Mouse (Mus musculus) MEL (cell line): ENCODE results near the gene Tufm. TPM values are rescaled to one million over a fixed set of nuclear protein-coding genes. Genes with fewer than 3 reads are reported as not detected.

Experiments used
- DNase-seq: peaks from one replicate; pipeline ENCODE4 v3.0.0; 2011; ENCODE audit warnings: low read depth, low spot score
- H3K27ac ChIP-seq: 2 replicates; pipeline ENCODE4 v1.5.1; 2012; ENCODE audit warnings: low read depth, mild to moderate bottlenecking, control low read depth, low read length, moderate library complexity; ENCODE audit not compliant: control insufficient read depth
- H3K27me3 ChIP-seq, 2 experiments: fragments of 150-350 bp in 1 of 2; sonication (generic) in 1 of 2; 2 replicates each; pipeline ENCODE4 v1.6.1; 2012; ENCODE audit warnings: low read length in 2 of 2, mild to moderate bottlenecking in 2 of 2, improper control_type of control experiment in 1 of 2, moderate library complexity in 1 of 2; ENCODE audit not compliant: insufficient read depth in 2 of 2, control insufficient read depth in 1 of 2
- H3K36me3 ChIP-seq, 2 experiments: 2 replicates each; pipeline ENCODE4 v1.6.1; 2012 to 2014; ENCODE audit warnings: low read length in 2 of 2, improper control_type of control experiment in 1 of 2, inconsistent platforms in 1 of 2, mild to moderate bottlenecking in 1 of 2; ENCODE audit not compliant: insufficient read depth in 2 of 2, control insufficient read depth in 1 of 2
- H3K4me1 ChIP-seq, 2 experiments: fragments of 150-350 bp in 1 of 2; sonication (generic) in 1 of 2; 2 replicates each; pipeline ENCODE4 v1.6.1; 2012; ENCODE audit warnings: low read length in 2 of 2, improper control_type of control experiment in 1 of 2, mild to moderate bottlenecking in 1 of 2; ENCODE audit not compliant: insufficient read depth in 2 of 2, control insufficient read depth in 1 of 2
- H3K4me3 ChIP-seq, 2 experiments: fragments of 150-350 bp in 1 of 2; sonication (generic) in 1 of 2; 2 replicates each; pipeline ENCODE4 v1.5.1; 2012; ENCODE audit warnings: low read depth in 2 of 2, low read length in 2 of 2, mild to moderate bottlenecking in 2 of 2, moderate library complexity in 2 of 2, control low read depth in 1 of 2, improper control_type of control experiment in 1 of 2; ENCODE audit not compliant: control insufficient read depth in 1 of 2, insufficient read depth in 1 of 2
- H3K79me2 ChIP-seq: 2 replicates; pipeline ENCODE4 v1.6.1; 2012; ENCODE audit warnings: mild to moderate bottlenecking, low read length, moderate library complexity; ENCODE audit not compliant: control insufficient read depth, poor library complexity, insufficient read depth
- H3K9ac ChIP-seq: 2 replicates; pipeline ENCODE4 v1.6.1; 2012; ENCODE audit warnings: low read depth, mild to moderate bottlenecking, control low read depth, low read length, moderate library complexity; ENCODE audit not compliant: control insufficient read depth, poor library complexity, severe bottlenecking
- H3K9me3 ChIP-seq: fragments of 150-350 bp; sonication (generic); replicated peaks from 2 replicates; pipeline ENCODE4 v1.6.1; 2012; ENCODE audit warnings: mild to moderate bottlenecking, low read length, improper control_type of control experiment, moderate library complexity; ENCODE audit not compliant: insufficient read depth
- CHD1 ChIP-seq: IDR thresholded peaks from 2 replicates; pipeline ENCODE4 v1.6.1; 2012; ENCODE audit warnings: low read depth, mild to moderate bottlenecking, inconsistent platforms, low read length, improper control_type of control experiment
- CHD2 ChIP-seq: IDR thresholded peaks from 2 replicates; pipeline ENCODE4 v1.6.1; 2011; ENCODE audit warnings: low read length, improper control_type of control experiment
- CTCF ChIP-seq, 3 experiments: IDR thresholded peaks in 2 of 3; conservative IDR thresholded peaks in 1 of 3; 2 replicates each; pipeline ENCODE4 v1.5.1; 2011 to 2012; ENCODE audit warnings: low read length in 3 of 3, low read depth in 2 of 3, mild to moderate bottlenecking in 2 of 3, improper control_type of control experiment in 1 of 3, inconsistent platforms in 1 of 3, mixed read lengths in 1 of 3, moderate library complexity in 1 of 3; ENCODE audit not compliant: control insufficient read depth in 1 of 3, insufficient read depth in 1 of 3, poor library complexity in 1 of 3, severe bottlenecking in 1 of 3
- E2F4 ChIP-seq: IDR thresholded peaks from 2 replicates; pipeline ENCODE4 v1.6.1; 2011; ENCODE audit warnings: low read depth, low read length, improper control_type of control experiment, borderline replicate concordance
- ELF1 ChIP-seq: IDR thresholded peaks from 2 replicates; pipeline ENCODE4 v1.6.1; 2014; ENCODE audit warnings: low read depth, mild to moderate bottlenecking, inconsistent platforms, low read length, improper control_type of control experiment, moderate library complexity
- EP300 ChIP-seq, 2 experiments: IDR thresholded peaks; 2 replicates each; pipeline ENCODE4 v1.6.1; 2011; ENCODE audit warnings: improper control_type of control experiment in 2 of 2, low read length in 2 of 2, low read depth in 1 of 2, mild to moderate bottlenecking in 1 of 2
- ETS1 ChIP-seq: IDR thresholded peaks from 2 replicates; pipeline ENCODE4 v1.6.1; 2012; ENCODE audit warnings: low read depth, mild to moderate bottlenecking, inconsistent platforms, low read length, improper control_type of control experiment, moderate library complexity
- GABPA ChIP-seq: IDR thresholded peaks from 2 replicates; pipeline ENCODE4 v1.6.1; 2012; ENCODE audit warnings: low read depth, mild to moderate bottlenecking, inconsistent platforms, low read length, improper control_type of control experiment, moderate library complexity
- GATA1 ChIP-seq: IDR thresholded peaks from 2 replicates; pipeline ENCODE4 v1.6.1; 2011; ENCODE audit warnings: low read depth, low read length, improper control_type of control experiment
- HCFC1 ChIP-seq: IDR thresholded peaks from 2 replicates; pipeline ENCODE4 v1.6.1; 2012; ENCODE audit warnings: low read depth, mild to moderate bottlenecking, inconsistent platforms, low read length, improper control_type of control experiment, moderate library complexity
- JUND ChIP-seq: IDR thresholded peaks from 2 replicates; pipeline ENCODE4 v1.6.1; 2011; ENCODE audit warnings: low read depth, mild to moderate bottlenecking, improper control_type of control experiment, low read length
- KAT2A ChIP-seq: conservative IDR thresholded peaks from 2 replicates; pipeline ENCODE4 v1.6.1; 2012; ENCODE audit warnings: low read depth, low read length, improper control_type of control experiment, inconsistent platforms
- MAFK ChIP-seq: IDR thresholded peaks from 2 replicates; pipeline ENCODE4 v1.6.1; 2011; ENCODE audit warnings: low read depth, mild to moderate bottlenecking, low read length, improper control_type of control experiment, borderline replicate concordance
- MAX ChIP-seq: IDR thresholded peaks from 2 replicates; pipeline ENCODE4 v1.6.1; 2011; ENCODE audit warnings: low read length, improper control_type of control experiment
- MAZ ChIP-seq: IDR thresholded peaks from 2 replicates; pipeline ENCODE4 v1.6.1; 2012; ENCODE audit warnings: low read depth, mild to moderate bottlenecking, inconsistent platforms, low read length, improper control_type of control experiment
- MEF2A ChIP-seq: IDR thresholded peaks from 2 replicates; pipeline ENCODE4 v1.6.1; 2014; ENCODE audit warnings: low read depth, mild to moderate bottlenecking, inconsistent platforms, low read length, improper control_type of control experiment; ENCODE audit not compliant: poor library complexity, insufficient replicate concordance, severe bottlenecking; ENCODE audit errors: extremely low read depth
- MXI1 ChIP-seq: IDR thresholded peaks from 2 replicates; pipeline ENCODE4 v1.6.1; 2011; ENCODE audit warnings: mild to moderate bottlenecking, low read depth, low read length, improper control_type of control experiment
- MYB ChIP-seq: IDR thresholded peaks from 2 replicates; pipeline ENCODE4 v1.6.1; 2011; ENCODE audit warnings: mild to moderate bottlenecking, low read depth, low read length, improper control_type of control experiment
- MYC ChIP-seq: IDR thresholded peaks from 2 replicates; pipeline ENCODE4 v1.6.1; 2011; ENCODE audit warnings: low read depth, mild to moderate bottlenecking, low read length, improper control_type of control experiment, moderate library complexity
- NELFE ChIP-seq: IDR thresholded peaks from 2 replicates; pipeline ENCODE4 v1.6.1; 2011; ENCODE audit warnings: low read depth, low read length, improper control_type of control experiment
- NRF1 ChIP-seq: IDR thresholded peaks from 2 replicates; pipeline ENCODE4 v1.6.1; 2014; ENCODE audit warnings: low read depth, mild to moderate bottlenecking, inconsistent platforms, low read length, improper control_type of control experiment, moderate library complexity; ENCODE audit not compliant: poor library complexity, insufficient read depth, severe bottlenecking
- POLR2A ChIP-seq, 2 experiments: IDR thresholded peaks; 2 replicates each; pipeline ENCODE4 v1.6.1; 2011 to 2012; ENCODE audit warnings: low read length in 2 of 2, mild to moderate bottlenecking in 2 of 2, control low read depth in 1 of 2, improper control_type of control experiment in 1 of 2, low read depth in 1 of 2, moderate library complexity in 1 of 2; ENCODE audit not compliant: control insufficient read depth in 1 of 2, insufficient read depth in 1 of 2, poor library complexity in 1 of 2
- POLR2AphosphoS2 ChIP-seq: IDR thresholded peaks from 2 replicates; pipeline ENCODE4 v1.6.1; 2011; ENCODE audit warnings: low read length, improper control_type of control experiment
- POLR2AphosphoS5 ChIP-seq: IDR thresholded peaks from 2 replicates; pipeline ENCODE4 v1.6.1; 2012; ENCODE audit warnings: low read depth, borderline replicate concordance, mild to moderate bottlenecking, inconsistent platforms, low read length, moderate library complexity, mixed read lengths
- RAD21 ChIP-seq: IDR thresholded peaks from 2 replicates; pipeline ENCODE4 v1.6.1; 2011; ENCODE audit warnings: mild to moderate bottlenecking, low read depth, low read length, improper control_type of control experiment
- RCOR1 ChIP-seq: IDR thresholded peaks from 2 replicates; pipeline ENCODE4 v1.6.1; 2012; ENCODE audit warnings: low read depth, mild to moderate bottlenecking, inconsistent platforms, low read length, improper control_type of control experiment
- SIN3A ChIP-seq: IDR thresholded peaks from 2 replicates; pipeline ENCODE4 v1.6.1; 2012; ENCODE audit warnings: low read length, improper control_type of control experiment, inconsistent platforms
- SMC3 ChIP-seq: IDR thresholded peaks from 2 replicates; pipeline ENCODE4 v1.6.1; 2011; ENCODE audit warnings: low read depth, low read length, improper control_type of control experiment
- TAL1 ChIP-seq: IDR thresholded peaks from 2 replicates; pipeline ENCODE4 v1.6.1; 2012; ENCODE audit warnings: mild to moderate bottlenecking, inconsistent platforms, low read length, moderate library complexity, mixed read lengths
- TBP ChIP-seq: IDR thresholded peaks from 2 replicates; pipeline ENCODE4 v1.8.0; 2011; ENCODE audit warnings: low read depth, low read length, improper control_type of control experiment
- UBTF ChIP-seq: IDR thresholded peaks from 2 replicates; pipeline ENCODE4 v1.6.1; 2012; ENCODE audit warnings: low read depth, mild to moderate bottlenecking, inconsistent platforms, low read length, improper control_type of control experiment, moderate library complexity, borderline replicate concordance; ENCODE audit not compliant: insufficient read depth
- USF1 ChIP-seq: IDR thresholded peaks from 2 replicates; pipeline ENCODE4 v1.6.1; 2014; ENCODE audit warnings: low read depth, mild to moderate bottlenecking, inconsistent platforms, low read length, improper control_type of control experiment, moderate library complexity
- USF2 ChIP-seq, 2 experiments: IDR thresholded peaks; 2 replicates each; pipeline ENCODE4 v1.6.1; 2011 to 2012; ENCODE audit warnings: improper control_type of control experiment in 2 of 2, low read length in 2 of 2, borderline replicate concordance in 1 of 2, inconsistent platforms in 1 of 2, low read depth in 1 of 2, mild to moderate bottlenecking in 1 of 2; ENCODE audit not compliant: insufficient read depth in 1 of 2
- ZC3H11A ChIP-seq: IDR thresholded peaks from 2 replicates; pipeline ENCODE4 v1.6.1; 2012; ENCODE audit warnings: low read depth, mild to moderate bottlenecking, inconsistent platforms, low read length, improper control_type of control experiment
- ZKSCAN1 ChIP-seq: IDR thresholded peaks from 2 replicates; pipeline ENCODE4 v1.6.1; 2012; ENCODE audit warnings: low read depth, mild to moderate bottlenecking, inconsistent platforms, low read length, improper control_type of control experiment, moderate library complexity
- ZMIZ1 ChIP-seq: IDR thresholded peaks from 2 replicates; pipeline ENCODE4 v1.6.1; 2012; ENCODE audit warnings: low read depth, mild to moderate bottlenecking, inconsistent platforms, low read length, improper control_type of control experiment, moderate library complexity
- ZNF384 ChIP-seq: IDR thresholded peaks from 2 replicates; pipeline ENCODE4 v1.6.1; 2012; ENCODE audit warnings: low read depth, mild to moderate bottlenecking, inconsistent platforms, low read length, improper control_type of control experiment
- polyA plus RNA-seq, 2 experiments: library from polyadenylated mRNA; stranded (reverse) in 1 of 2; unstranded in 1 of 2; fragments of >175 nt in 1 of 2; fragments of >200 nt in 1 of 2; gene quantifications; 2 replicates each; pipeline versions ENCODE4 v1.2.1 to v1.2.4; 2012; ENCODE audit warnings: low replicate concordance in 2 of 2, low read depth in 1 of 2; ENCODE audit not compliant: insufficient read length in 2 of 2, insufficient read depth in 1 of 2, missing spikeins in 1 of 2
- total RNA-seq: library from RNA; depleted of rRNA; stranded (reverse); fragments of 300-350 nt; gene quantifications from 2 replicates; pipeline ENCODE4 v1.2.3, GENCODE M21; 2012; rRNA removed

Gene Tufm
- total RNA-seq (224 and 244 TPM in 2 replicates), polyA plus RNA-seq (100 to 1,000 TPM in 1 of 2 experiments, not detected in 1; 397 TPM)

- peaks cover 4 to 5% of the 10 kb centered on the region in 2 experiments for H3K36me3 ChIP-seq
- no peaks in the 10 kb centered on the region for H3K27me3 ChIP-seq
- peak within 1 kb of the TSS; percentile 82 for H3K27ac ChIP-seq
- DNase-seq: peak; percentile 98
- H3K79me2 ChIP-seq: peaks cover 19% of the 10 kb centered on the region
- H3K4me3 ChIP-seq: peak within 1 kb of the TSS; percentile 67 to 98
- H3K4me1 ChIP-seq: peaks cover 0 to 9% of the 10 kb centered on the region in 2 experiments; a peak in 2 of 4 replicates
- peak within 1 kb of the TSS; percentile 83 for H3K9ac ChIP-seq
- H3K9me3 ChIP-seq: no peaks in the 10 kb centered on the region
- TF ChIP-seq MAFK (no peak), TBP (peak; percentile 74), RAD21 (no peak), ETS1 (0 out of 2 replicates have a peak, but pooled peaks have one; percentile 31), CHD2 (no peak), RCOR1 (0 out of 2 replicates have a peak, but pooled peaks have one; percentile 19), GABPA (peak; percentile 12; the same call in 1 of the 2 replicates), ZNF384 (no peak), NRF1 (no peak; the same call in 1 of the 2 replicates), MEF2A (no peak), GATA1 (no peak), MYB (no peak), MAX (peak; percentile 60), UBTF (no peak), POLR2AphosphoS2 (0 out of 2 replicates have a peak, but pooled peaks have one; percentile 35), ZC3H11A (no peak), HCFC1 (peak; percentile 94), POLR2A (IDR thresholded peaks at IDR 0.05; ENCODE audit: control insufficient read depth in 1 of 2, insufficient read depth in 1 of 2, low read depth in 1 of 2, low read length in 2 of 2, poor library complexity in 1 of 2) (peak; percentile 52 to 72; a peak in 3 of 4 replicates), USF1 (no peak), KAT2A (peak; percentile 72), EP300 (IDR thresholded peaks at IDR 0.05; ENCODE audit: low read depth in 1 of 2, low read length in 2 of 2) (no peak), ZMIZ1 (peak; percentile 47; the same call in 1 of the 2 replicates), SIN3A (peak; percentile 91), NELFE (peak; percentile 81), CHD1 (no peak), MYC (peak; percentile 64; the same call in 1 of the 2 replicates), TAL1 (no peak), ELF1 (peak; percentile 92), SMC3 (no peak), MXI1 (peak; percentile 77), E2F4 (no peak), CTCF (IDR thresholded peaks at IDR 0.05 in 2 of 3, conservative IDR thresholded peaks at IDR 0.05 in 1 of 3; ENCODE audit: control insufficient read depth in 1 of 3, insufficient read depth in 1 of 3, low read depth in 2 of 3, low read length in 3 of 3, poor library complexity in 1 of 3, severe bottlenecking in 1 of 3) (peak in 2 of 3 experiments; percentile 21 to 26; a peak in 2 of 6 replicates), JUND (no peak), USF2 (IDR thresholded peaks at IDR 0.05; ENCODE audit: borderline replicate concordance in 1 of 2, insufficient read depth in 1 of 2, low read depth in 1 of 2, low read length in 2 of 2) (no peak), POLR2AphosphoS5 (no peak), MAZ (peak; percentile 95), ZKSCAN1 (no peak)
Measured at GRCm38 (mm10) chr7:126487052-126487483, at the start of gene Tufm. Gene Tufm, plus strand, starts transcription at chr7:126487361.
